Mouse (Mus musculus): ENCODE results near the gene Atg101. TPM values are rescaled to one million over a fixed set of nuclear protein-coding genes. Genes with fewer than 3 reads are reported as not detected.
A peak's percentile ranks its signal among the peaks of the same experiment; 100 is the strongest.

The Atg101 gene
- 61.2 and 87.4 TPM in 2 replicates for polyA plus RNA-seq (2014; fragmentation: Nextera tagmentation; extraction: Ambion mirVana)

GRCm38 (mm10) chr15:101283911-101284750 lies at the start of gene Atg101:
Gene Atg101, plus strand, starts transcription at chr15:101284272.
- H3K4me3 ChIP-seq (replicated peaks; ENCODE audit: low read depth, low read length), result peak within 1 kb of the TSS; percentile 94
- WGBS, result under 1% methylated on average over 61 of the region's 61 CpGs
- ATAC-seq (ENCODE audit: low FRiP score, low TSS enrichment) (peak; percentile 91), DNase-seq (peak; percentile 95)
- H3K27ac ChIP-seq (replicated peaks; ENCODE audit: low read depth, low read length), result peak within 1 kb of the TSS; percentile 71
- peak within 1 kb of the TSS; percentile 84 for H3K9ac ChIP-seq (replicated peaks; ENCODE audit: low read length)
- H3K4me1 ChIP-seq (ENCODE audit: control insufficient read depth, insufficient read depth, low read length), result peaks cover 10% of the 10 kb centered on the region
- peaks cover 25% of the 10 kb centered on the region for H3K36me3 ChIP-seq (ENCODE audit: control insufficient read depth, insufficient read depth, low read length)
- H3K27me3 ChIP-seq (ENCODE audit: control insufficient read depth, insufficient read depth, low read length), result no peaks in the 10 kb centered on the region
- H3K4me2 ChIP-seq (ENCODE audit: low read length), result peak within 1 kb of the TSS; percentile 95
- no peaks in the 10 kb centered on the region for H3K9me3 ChIP-seq (ENCODE audit: control insufficient read depth, low read length)

- Histone ChIP-seq H3K4me2 (ENCODE audit: low read length) (no peak overlapping the region), H3K27ac (replicated peaks; ENCODE audit: low read depth, low read length) (no peak overlapping the region), H3K36me3 (ENCODE audit: control insufficient read depth, insufficient read depth, low read length) (0 out of 2 replicates have a peak, but pooled peaks cover 4% of the 10 kb centered on the region), H3K9ac (replicated peaks; ENCODE audit: low read length) (no peak overlapping the region), H3K4me3 (replicated peaks; ENCODE audit: low read depth, low read length) (no peak overlapping the region), H3K27me3 (ENCODE audit: control insufficient read depth, insufficient read depth, low read length) (0 out of 2 replicates have a peak, but pooled peaks cover 3% of the 10 kb centered on the region), H3K4me1 (ENCODE audit: control insufficient read depth, insufficient read depth, low read length) (0 out of 2 replicates have a peak, but pooled peaks cover 6% of the 10 kb centered on the region), H3K9me3 (ENCODE audit: control insufficient read depth, low read length) (no peaks in the 10 kb centered on the region)
- WGBS, result 66% methylated on average over 10 of the region's 10 CpGs
- DNase-seq, result no peak
- ATAC-seq (ENCODE audit: low FRiP score, low TSS enrichment), result no peak
These were observed 49.3 kb upstream of the Atg101 start for GRCm38 (mm10) chr15:101234611-101235341.

GRCm38 (mm10) chr15:101235342-101235698 lies 48.8 kb upstream of the Atg101 start:
- 44% methylated on average over 5 of the region's 5 CpGs for WGBS
- Histone ChIP-seq H3K4me1 (ENCODE audit: control insufficient read depth, insufficient read depth, low read length) (0 out of 2 replicates have a peak, but pooled peaks cover 6% of the 10 kb centered on the region), H3K4me3 (replicated peaks; ENCODE audit: low read depth, low read length) (no peak overlapping the region), H3K27me3 (ENCODE audit: control insufficient read depth, insufficient read depth, low read length) (0 out of 2 replicates have a peak, but pooled peaks cover 3% of the 10 kb centered on the region), H3K9me3 (ENCODE audit: control insufficient read depth, low read length) (no peaks in the 10 kb centered on the region), H3K27ac (replicated peaks; ENCODE audit: low read depth, low read length) (no peak overlapping the region), H3K36me3 (ENCODE audit: control insufficient read depth, insufficient read depth, low read length) (0 out of 2 replicates have a peak, but pooled peaks cover 4% of the 10 kb centered on the region), H3K9ac (replicated peaks; ENCODE audit: low read length) (no peak overlapping the region), H3K4me2 (ENCODE audit: low read length) (no peak overlapping the region)
- ATAC-seq (ENCODE audit: low FRiP score, low TSS enrichment) (no peak), DNase-seq (no peak)

GRCm38 (mm10) chr15:101235728-101236327 lies 48.2 kb upstream of the Atg101 start:
- WGBS, result 51% methylated on average over 12 of the region's 12 CpGs
- no peaks in the 10 kb centered on the region for H3K36me3 ChIP-seq (ENCODE audit: control insufficient read depth, insufficient read depth, low read length)
- 0 out of 2 replicates have a peak, but pooled peaks cover 6% of the 10 kb centered on the region for H3K4me1 ChIP-seq (ENCODE audit: control insufficient read depth, insufficient read depth, low read length)
- H3K27me3 ChIP-seq (ENCODE audit: control insufficient read depth, insufficient read depth, low read length), result 0 out of 2 replicates have a peak, but pooled peaks cover 3% of the 10 kb centered on the region
- no peak for ATAC-seq (ENCODE audit: low FRiP score, low TSS enrichment)
- DNase-seq, result no peak
- no peak overlapping the region for H3K27ac ChIP-seq (replicated peaks; ENCODE audit: low read depth, low read length)
- H3K9ac ChIP-seq (replicated peaks; ENCODE audit: low read length), result no peak overlapping the region
- H3K9me3 ChIP-seq (ENCODE audit: control insufficient read depth, low read length), result no peaks in the 10 kb centered on the region
- H3K4me3 ChIP-seq (replicated peaks; ENCODE audit: low read depth, low read length), result no peak overlapping the region
- H3K4me2 ChIP-seq (ENCODE audit: low read length), result no peak overlapping the region

- H3K4me3 ChIP-seq (replicated peaks; ENCODE audit: low read depth, low read length), result no peak overlapping the region
- no peak overlapping the region for H3K4me2 ChIP-seq (ENCODE audit: low read length)
These were observed 47.2 kb upstream of the Atg101 start for GRCm38 (mm10) chr15:101236878-101237277.

GRCm38 (mm10) chr15:101238885-101239511 lies 45.1 kb upstream of the Atg101 start:
- H3K27me3 ChIP-seq (ENCODE audit: control insufficient read depth, insufficient read depth, low read length), result no peaks in the 10 kb centered on the region
- H3K9me3 ChIP-seq (ENCODE audit: control insufficient read depth, low read length), result no peaks in the 10 kb centered on the region
- DNase-seq (peak; percentile 82), ATAC-seq (ENCODE audit: low FRiP score, low TSS enrichment) (peak; percentile 66; the same call in 1 of the 2 replicates)
- WGBS, result 6% methylated on average over 28 of the region's 28 CpGs
- H3K4me1 ChIP-seq (ENCODE audit: control insufficient read depth, insufficient read depth, low read length), result 0 out of 2 replicates have a peak, but pooled peaks cover 6% of the 10 kb centered on the region
- 0 out of 2 replicates have a peak overlapping the region, but pooled peaks have one; percentile 37 for H3K9ac ChIP-seq (replicated peaks; ENCODE audit: low read length)
- peak overlapping the region; percentile 54 for H3K4me2 ChIP-seq (ENCODE audit: low read length)
- H3K4me3 ChIP-seq (replicated peaks; ENCODE audit: low read depth, low read length), result peak overlapping the region; percentile 28
- no peaks in the 10 kb centered on the region for H3K36me3 ChIP-seq (ENCODE audit: control insufficient read depth, insufficient read depth, low read length)
- no peak overlapping the region for H3K27ac ChIP-seq (replicated peaks; ENCODE audit: low read depth, low read length)

More at GRCm38 (mm10) chr15:101236878-101237277, 47.2 kb upstream of the Atg101 start:
- 0 out of 2 replicates have a peak, but pooled peaks cover 3% of the 10 kb centered on the region for H3K27me3 ChIP-seq (ENCODE audit: control insufficient read depth, insufficient read depth, low read length)
- 0 out of 2 replicates have a peak, but pooled peaks cover 6% of the 10 kb centered on the region for H3K4me1 ChIP-seq (ENCODE audit: control insufficient read depth, insufficient read depth, low read length)
- ATAC-seq (ENCODE audit: low FRiP score, low TSS enrichment) (no peak), DNase-seq (peak; percentile 71)
- no peak overlapping the region for H3K27ac ChIP-seq (replicated peaks; ENCODE audit: low read depth, low read length)
- no peak overlapping the region for H3K9ac ChIP-seq (replicated peaks; ENCODE audit: low read length)
- H3K9me3 ChIP-seq (ENCODE audit: control insufficient read depth, low read length), result no peaks in the 10 kb centered on the region
- 8% methylated on average over 3 of the region's 3 CpGs for WGBS
- H3K36me3 ChIP-seq (ENCODE audit: control insufficient read depth, insufficient read depth, low read length), result no peaks in the 10 kb centered on the region

GRCm38 (mm10) chr15:101239821-101240220 lies 44.3 kb upstream of the Atg101 start:
- H3K27ac ChIP-seq (replicated peaks; ENCODE audit: low read depth, low read length), result no peak overlapping the region
- DNase-seq, result no peak
- H3K9me3 ChIP-seq (ENCODE audit: control insufficient read depth, low read length), result no peaks in the 10 kb centered on the region
- 0 out of 2 replicates have a peak, but pooled peaks cover 6% of the 10 kb centered on the region for H3K4me1 ChIP-seq (ENCODE audit: control insufficient read depth, insufficient read depth, low read length)
- no peak for ATAC-seq (ENCODE audit: low FRiP score, low TSS enrichment)
- WGBS, result 59% methylated on average over 8 of the region's 8 CpGs
- H3K36me3 ChIP-seq (ENCODE audit: control insufficient read depth, insufficient read depth, low read length), result no peaks in the 10 kb centered on the region
- no peak overlapping the region for H3K4me2 ChIP-seq (ENCODE audit: low read length)
- no peaks in the 10 kb centered on the region for H3K27me3 ChIP-seq (ENCODE audit: control insufficient read depth, insufficient read depth, low read length)
- no peak overlapping the region for H3K9ac ChIP-seq (replicated peaks; ENCODE audit: low read length)
- H3K4me3 ChIP-seq (replicated peaks; ENCODE audit: low read depth, low read length), result no peak overlapping the region

GRCm38 (mm10) chr15:101240799-101241204 lies 43.3 kb upstream of the Atg101 start:
- Histone ChIP-seq H3K4me1 (ENCODE audit: control insufficient read depth, insufficient read depth, low read length) (0 out of 2 replicates have a peak, but pooled peaks cover 8% of the 10 kb centered on the region), H3K27me3 (ENCODE audit: control insufficient read depth, insufficient read depth, low read length) (no peaks in the 10 kb centered on the region), H3K4me3 (replicated peaks; ENCODE audit: low read depth, low read length) (no peak overlapping the region), H3K9me3 (ENCODE audit: control insufficient read depth, low read length) (no peaks in the 10 kb centered on the region), H3K9ac (replicated peaks; ENCODE audit: low read length) (no peak overlapping the region), H3K36me3 (ENCODE audit: control insufficient read depth, insufficient read depth, low read length) (no peaks in the 10 kb centered on the region), H3K27ac (replicated peaks; ENCODE audit: low read depth, low read length) (no peak overlapping the region), H3K4me2 (ENCODE audit: low read length) (peak overlapping the region; percentile 40)
- WGBS, result 13% methylated on average over 10 of the region's 10 CpGs
- ATAC-seq (ENCODE audit: low FRiP score, low TSS enrichment), result peak; percentile 29; the same call in 1 of the 2 replicates
- peak; percentile 90 for DNase-seq
